Mouse (Mus musculus) kidney, adult 2 months (tissue): ENCODE data around the gene Galnt9. TPM values are rescaled to one million over a fixed set of nuclear protein-coding genes. Genes with fewer than 3 reads are reported as not detected.

Experiments
- DNase-seq: peaks from one replicate; pipeline ENCODE4 v3.0.0; 2021
- H3K27ac ChIP-seq: fragments of 200-500 bp; 2 replicates; pipeline ENCODE4 v1.5.1; 2012; ENCODE audit warnings: low read depth, low read length, control low read depth, inconsistent platforms; ENCODE audit not compliant: insufficient read depth
- H3K27me3 ChIP-seq: fragments of 200-500 bp; replicated peaks from 2 replicates; pipeline ENCODE4 v1.6.1; 2012; ENCODE audit warnings: mild to moderate bottlenecking, moderate library complexity, low read length, inconsistent platforms; ENCODE audit not compliant: control insufficient read depth, insufficient read depth
- H3K36me3 ChIP-seq: fragments of 200-500 bp; 2 replicates; pipeline ENCODE4 v1.6.1; 2012; ENCODE audit warnings: mild to moderate bottlenecking, moderate library complexity, low read length, inconsistent platforms; ENCODE audit not compliant: control insufficient read depth, insufficient read depth
- H3K4me1 ChIP-seq: fragments of 200-500 bp; 2 replicates; pipeline ENCODE4 v1.6.1; 2011; ENCODE audit warnings: low read length; ENCODE audit not compliant: control insufficient read depth, insufficient read depth
- H3K4me3 ChIP-seq: fragments of 200-500 bp; 2 replicates; pipeline ENCODE4 v1.5.1; 2011; ENCODE audit warnings: mild to moderate bottlenecking, low read depth, low read length, control low read depth; ENCODE audit not compliant: insufficient read depth
- CTCF ChIP-seq: fragments of 200-500 bp; conservative IDR thresholded peaks from 2 replicates; pipeline ENCODE4 v1.5.1; 2011; ENCODE audit warnings: low read depth, mild to moderate bottlenecking, control low read depth, low read length, moderate library complexity, mixed read lengths; ENCODE audit not compliant: insufficient read depth, insufficient read length
- POLR2A ChIP-seq: fragments of 200-500 bp; IDR thresholded peaks from one replicate; pipeline ENCODE4 v1.6.1; 2011; ENCODE audit warnings: low read depth, low read length, control low read depth
- WGBS: fragments of 180-500 bp; shearing (Covaris S2); methylation state at CpG from one replicate; pipeline ENCODE4 v1.1.7; 2018; 5-methylcytosine and 5-hydroxymethylcytosine counted together
- polyA plus RNA-seq: library from polyadenylated mRNA; depleted of rRNA; stranded (reverse); fragments of >200 nt; gene quantifications from 2 replicates; pipeline ENCODE4 v1.2.3, GENCODE M21; 2012

Gene Galnt9
- polyA plus RNA-seq, 1 experiment, result 0.61 TPM

DNA sequence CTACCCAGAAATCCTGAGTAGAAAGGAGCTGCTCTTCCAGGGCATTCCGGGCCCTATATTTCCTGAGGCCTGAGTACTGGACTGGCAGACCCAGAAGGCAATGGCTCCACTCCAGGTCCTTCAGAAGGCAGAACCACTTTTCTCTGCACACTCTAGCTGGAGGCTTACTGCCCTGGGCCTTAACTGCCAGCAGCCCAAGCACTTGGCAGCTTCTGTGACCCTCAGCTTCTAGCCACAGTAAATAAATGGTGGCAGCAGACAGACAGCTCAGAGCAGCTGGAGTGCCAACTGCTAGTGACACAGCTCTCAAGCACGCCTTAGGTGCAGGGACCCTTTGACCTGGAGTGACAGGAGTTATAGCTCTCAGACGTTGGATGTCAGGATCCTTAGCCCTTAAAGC is 63.6 kb downstream of the Galnt9 start:
- Histone ChIP-seq H3K4me1 (no peaks in the 10 kb centered on the region), H3K4me3 (no peak overlapping the region), H3K27me3 (no peaks in the 10 kb centered on the region), H3K27ac (no peak overlapping the region), H3K36me3 (no peaks in the 10 kb centered on the region)
- no peak for TF ChIP-seq CTCF
- TF ChIP-seq POLR2A, result no peak
- no peak for DNase-seq
- WGBS, result 77% methylated on average over 3 of the region's 3 CpGs

DNA sequence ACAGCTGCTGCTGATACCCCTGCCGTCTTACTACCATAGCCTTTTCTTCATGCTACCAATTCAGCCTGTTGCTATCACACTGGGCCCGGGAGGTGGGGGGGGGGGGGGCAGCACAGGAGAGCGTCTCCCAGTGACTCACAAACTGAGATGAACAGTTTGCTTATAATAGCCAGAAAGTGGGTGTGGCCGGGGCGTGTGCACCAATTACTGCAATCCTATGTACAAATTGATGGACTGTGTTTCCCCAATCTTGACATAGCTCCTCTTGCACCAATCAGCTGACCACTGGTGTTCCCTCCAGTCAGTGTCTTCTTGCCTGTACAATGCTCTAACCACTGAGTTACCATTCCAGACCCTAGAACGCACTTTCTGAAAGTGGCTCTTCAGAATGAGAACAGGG is 64.2 kb downstream of the Galnt9 start:
- no peak for DNase-seq

DNA sequence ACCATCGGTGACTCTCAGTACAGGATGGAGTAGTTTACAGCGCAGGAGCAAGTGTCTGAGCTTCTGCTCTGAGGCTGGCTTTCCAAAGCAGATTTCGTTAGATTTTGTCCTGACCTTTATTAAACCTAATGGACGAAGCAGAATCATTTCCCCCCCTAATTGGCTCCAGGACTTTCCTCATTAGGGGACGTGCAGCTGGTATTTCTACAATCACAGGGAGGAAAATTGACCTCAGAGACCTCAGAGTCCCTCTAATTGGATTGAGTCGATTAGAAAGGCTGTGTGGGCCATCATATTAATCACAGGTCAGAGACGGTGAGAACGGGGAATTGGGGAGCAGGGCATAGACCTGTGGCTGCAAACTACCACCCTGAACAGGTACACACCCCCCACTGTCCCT is 64.8 kb downstream of the Galnt9 start:
- Histone ChIP-seq H3K4me1 (no peaks in the 10 kb centered on the region), H3K27ac (no peak overlapping the region), H3K4me3 (no peak overlapping the region), H3K27me3 (no peaks in the 10 kb centered on the region), H3K36me3 (no peaks in the 10 kb centered on the region)
- TF ChIP-seq POLR2A (no peak), CTCF (no peak)
- WGBS, result 67% methylated on average over 8 of the region's 8 CpGs
- DNase-seq, result no peak

More for the DNA sequence above, 64.2 kb downstream of the Galnt9 start:
- Histone ChIP-seq H3K27ac (no peak overlapping the region), H3K27me3 (no peaks in the 10 kb centered on the region), H3K4me3 (no peak overlapping the region), H3K36me3 (no peaks in the 10 kb centered on the region), H3K4me1 (no peaks in the 10 kb centered on the region)
- no peak for TF ChIP-seq CTCF
- TF ChIP-seq POLR2A, result no peak
- WGBS, result 90% methylated on average over 6 of the region's 6 CpGs

DNA sequence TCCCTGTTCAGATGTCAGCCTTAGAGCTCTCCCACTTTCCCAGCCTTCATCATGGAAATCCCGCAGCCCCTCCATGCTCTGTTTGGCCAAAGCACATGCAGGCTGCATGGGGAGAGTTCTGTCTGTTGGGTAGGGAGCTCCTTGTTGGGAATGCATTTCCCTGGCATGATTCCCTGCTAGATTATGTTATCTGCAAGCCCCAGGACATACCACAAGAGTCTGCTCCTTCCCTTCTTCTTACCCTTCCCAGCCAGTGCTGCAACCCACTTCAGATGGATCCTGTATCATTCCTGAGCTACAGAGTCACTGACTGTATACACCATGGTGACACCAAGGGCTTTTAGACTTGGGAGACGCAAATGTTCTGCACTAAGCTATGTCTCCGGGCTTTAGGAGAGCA is 65.3 kb downstream of the Galnt9 start:
- 83% methylated on average over 3 of the region's 3 CpGs for whole genome bisulfite sequencing
- no peak overlapping the region for H3K27ac ChIP-seq
- no peak overlapping the region for H3K4me3 ChIP-seq
- no peak for DNase-seq
- TF ChIP-seq CTCF, result no peak
- no peak for TF ChIP-seq POLR2A
- no peaks in the 10 kb centered on the region for H3K4me1 ChIP-seq
- no peaks in the 10 kb centered on the region for H3K27me3 ChIP-seq
- no peaks in the 10 kb centered on the region for H3K36me3 ChIP-seq

- TF ChIP-seq POLR2A (no peak), CTCF (no peak)
- DNase-seq, result no peak
- H3K4me3 ChIP-seq, result no peak overlapping the region
- 74% methylated on average over 5 of the region's 5 CpGs for WGBS
- H3K27me3 ChIP-seq, result no peaks in the 10 kb centered on the region
- no peaks in the 10 kb centered on the region for H3K4me1 ChIP-seq
- H3K36me3 ChIP-seq, result no peaks in the 10 kb centered on the region
- H3K27ac ChIP-seq, result no peak overlapping the region
These were observed 65.7 kb downstream of the Galnt9 start for GRCm38 (mm10) chr5:110609868-110610267.

GRCm38 (mm10) chr5:110610484-110610883 is 66.3 kb downstream of the Galnt9 start:
- WGBS, result 87% methylated on average over 7 of the region's 7 CpGs
- Histone ChIP-seq H3K4me1 (no peaks in the 10 kb centered on the region), H3K27ac (no peak overlapping the region), H3K36me3 (no peaks in the 10 kb centered on the region), H3K27me3 (no peaks in the 10 kb centered on the region), H3K4me3 (no peak overlapping the region)
- DNase-seq, result no peak
- TF ChIP-seq CTCF (no peak), POLR2A (no peak)

- Histone ChIP-seq H3K27me3 (no peaks in the 10 kb centered on the region), H3K4me1 (no peaks in the 10 kb centered on the region), H3K27ac (no peak overlapping the region), H3K4me3 (no peak overlapping the region), H3K36me3 (no peaks in the 10 kb centered on the region)
- no peak for DNase-seq
- TF ChIP-seq POLR2A (no peak), CTCF (no peak)
- 65% methylated on average over 5 of the region's 5 CpGs for WGBS
These were observed 67.4 kb downstream of the Galnt9 start for GRCm38 (mm10) chr5:110611435-110612158.
